Mouse (Mus musculus): ENCODE results near the gene Elovl3.
A peak's percentile ranks its signal among the peaks of the same experiment; 100 is the strongest.
"Not testable (repeated sequence)": the region's sequence is repeated elsewhere in the genome, so short reads cannot be mapped to it uniquely, and the experiment has no call there.

Gene Elovl3

GRCm38 (mm10) chr19:46131694-46132525 is at the start of gene Elovl3:
TSS of gene Elovl3 (plus strand) at chr19:46131897.
- DNase-seq = peak; percentile 58

- DNase-seq = no peak
Observed at GRCm38 (mm10) chr19:46085185-46085584, 46.5 kb upstream of the Elovl3 start.

- DNase-seq = peak; percentile 67
Observed at GRCm38 (mm10) chr19:46086337-46086736, 45.4 kb upstream of the Elovl3 start.

- DNase-seq = no peak
Observed at GRCm38 (mm10) chr19:46087871-46088270, 43.8 kb upstream of the Elovl3 start.

GRCm38 (mm10) chr19:46091641-46092040 is 40.1 kb upstream of the Elovl3 start:
- DNase-seq = no peak

GRCm38 (mm10) chr19:46094144-46094543 is 37.6 kb upstream of the Elovl3 start:
- no peak for DNase-seq

GRCm38 (mm10) chr19:46095291-46095690 is 36.4 kb upstream of the Elovl3 start:
- no peak for DNase-seq

GRCm38 (mm10) chr19:46096396-46096795 is 35.3 kb upstream of the Elovl3 start:
- DNase-seq = no peak

- no peak for DNase-seq
Observed at GRCm38 (mm10) chr19:46099561-46099960, 32.1 kb upstream of the Elovl3 start.

GRCm38 (mm10) chr19:46103437-46104186 is 28.1 kb upstream of the Elovl3 start:
- DNase-seq = no peak

GRCm38 (mm10) chr19:46104187-46104557 is 27.5 kb upstream of the Elovl3 start:
- no peak for DNase-seq

- DNase-seq = no peak
Observed at GRCm38 (mm10) chr19:46110214-46110613, 21.5 kb upstream of the Elovl3 start.

- DNase-seq = no peak
Observed at GRCm38 (mm10) chr19:46110781-46111180, 20.9 kb upstream of the Elovl3 start.

- DNase-seq = no peak
Observed at GRCm38 (mm10) chr19:46114617-46115016, 17.1 kb upstream of the Elovl3 start.

GRCm38 (mm10) chr19:46119458-46119857 is 12.2 kb upstream of the Elovl3 start:
- DNase-seq = peak; percentile 14

- no peak for DNase-seq
Observed at GRCm38 (mm10) chr19:46120872-46121271, 10.8 kb upstream of the Elovl3 start.

- no peak for DNase-seq
Observed at GRCm38 (mm10) chr19:46123876-46124275, 7.8 kb upstream of the Elovl3 start.

GRCm38 (mm10) chr19:46124651-46125050 is 7.0 kb upstream of the Elovl3 start:
- no peak for DNase-seq

- no peak for DNase-seq
Observed at GRCm38 (mm10) chr19:46126301-46126700, 5.4 kb upstream of the Elovl3 start.

- DNase-seq = not testable (repeated sequence)
Observed at GRCm38 (mm10) chr19:46129737-46130136, 2.0 kb upstream of the Elovl3 start.

GRCm38 (mm10) chr19:46131283-46131682 is 414 bp upstream of the Elovl3 start:
- no peak for DNase-seq

GRCm38 (mm10) chr19:46132577-46132976 is 880 bp downstream of the Elovl3 start:
- no peak for DNase-seq

GRCm38 (mm10) chr19:46135297-46135696 is 3.6 kb downstream of the Elovl3 start:
- DNase-seq = peak; percentile 87
